Mouse (Mus musculus) embryo, embryonic 11 days (tissue): Measurements from ENCODE around the gene Sdc3.
A peak's percentile ranks its signal among the peaks of the same experiment; 100 is the strongest.

Source experiments
- DNase-seq: peaks from one replicate; pipeline ENCODE4 v3.0.0-alpha.2; 2015

The Sdc3 gene

DNA sequence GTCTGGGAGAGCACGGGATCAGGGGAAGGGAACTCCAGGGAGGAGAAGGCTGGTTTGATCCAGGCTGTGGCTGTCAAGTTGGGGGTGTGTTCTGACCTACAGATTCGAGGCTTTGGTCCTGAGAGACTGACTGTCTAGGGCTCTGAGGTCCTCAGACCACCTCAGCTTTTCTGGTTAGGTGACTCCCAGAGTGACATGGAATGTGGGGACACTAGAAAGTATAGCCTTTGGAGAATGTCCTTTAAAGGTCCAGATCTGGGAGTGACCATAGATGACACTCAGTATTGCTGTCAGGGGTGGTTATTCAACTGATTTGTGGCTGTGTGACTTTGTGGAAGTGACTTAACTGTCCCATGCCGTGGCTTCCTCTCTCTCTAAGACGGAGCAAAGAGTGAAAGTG lies 2.4 kb downstream of the Sdc3 start:
- no peak for DNase-seq

DNA sequence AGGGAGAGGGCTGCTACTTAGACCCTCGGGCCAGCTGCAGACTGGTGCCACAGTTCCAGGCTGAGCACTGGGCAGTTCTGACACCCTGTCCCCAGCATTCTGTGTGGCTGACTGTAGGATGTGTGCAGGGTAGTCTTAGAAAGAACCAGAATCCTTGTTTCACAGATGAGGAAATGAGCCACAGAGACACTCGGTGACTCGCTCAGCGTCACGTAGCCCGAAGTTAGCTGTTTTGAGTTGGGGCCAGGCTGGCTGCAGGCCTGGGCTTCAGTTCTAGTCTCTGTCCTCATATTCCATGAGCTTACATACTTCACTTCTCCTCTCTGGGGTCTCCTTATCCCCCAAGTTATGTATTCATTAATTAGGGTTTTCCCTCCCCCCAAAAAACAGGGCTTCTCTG lies 3.6 kb downstream of the Sdc3 start:
- DNase-seq = no peak

GRCm38 (mm10) chr4:130797201-130798051 lies 5.1 kb downstream of the Sdc3 start:
- DNase-seq = peak; percentile 62

DNA sequence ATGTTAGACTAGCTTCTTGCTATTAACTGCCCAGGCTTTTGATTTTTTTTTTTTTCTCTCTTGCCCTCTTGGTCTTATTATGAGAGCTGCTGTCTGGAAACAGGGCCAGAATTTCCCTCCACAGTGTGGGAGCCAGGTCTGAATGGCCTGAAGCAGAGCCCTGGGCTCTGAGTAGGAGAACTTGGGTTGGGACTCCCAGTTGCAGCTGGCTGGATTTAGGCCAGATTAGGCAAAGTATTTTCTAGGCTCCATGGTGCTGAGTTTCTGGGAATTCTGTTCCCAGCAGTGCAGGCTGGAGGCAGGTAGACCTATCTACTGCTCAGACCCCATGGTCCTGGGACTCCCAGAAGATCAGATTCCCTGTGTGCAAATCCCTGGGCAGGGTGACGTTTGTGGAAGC lies 6.1 kb downstream of the Sdc3 start:
- no peak for DNase-seq

DNA sequence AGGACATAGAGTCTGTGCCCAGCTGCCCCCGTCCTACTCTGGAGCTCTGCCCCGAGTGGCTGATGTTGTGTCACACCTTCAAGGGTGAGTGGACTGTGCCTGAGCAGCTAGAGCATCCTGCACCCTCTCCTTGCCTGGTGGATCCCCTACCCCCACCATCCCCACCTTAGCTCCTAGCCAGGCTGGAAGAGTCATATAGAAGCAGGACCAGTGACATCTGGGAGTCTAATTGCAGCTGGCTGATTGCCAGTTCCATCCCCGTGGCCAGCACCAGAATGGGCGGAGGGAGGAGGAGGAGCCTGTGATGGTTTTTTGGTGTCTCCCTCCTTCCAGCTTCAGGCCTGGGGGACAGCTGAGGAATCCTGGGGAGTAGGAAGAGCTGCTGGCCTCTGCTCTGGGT lies 6.8 kb downstream of the Sdc3 start:
- no peak for DNase-seq

DNA sequence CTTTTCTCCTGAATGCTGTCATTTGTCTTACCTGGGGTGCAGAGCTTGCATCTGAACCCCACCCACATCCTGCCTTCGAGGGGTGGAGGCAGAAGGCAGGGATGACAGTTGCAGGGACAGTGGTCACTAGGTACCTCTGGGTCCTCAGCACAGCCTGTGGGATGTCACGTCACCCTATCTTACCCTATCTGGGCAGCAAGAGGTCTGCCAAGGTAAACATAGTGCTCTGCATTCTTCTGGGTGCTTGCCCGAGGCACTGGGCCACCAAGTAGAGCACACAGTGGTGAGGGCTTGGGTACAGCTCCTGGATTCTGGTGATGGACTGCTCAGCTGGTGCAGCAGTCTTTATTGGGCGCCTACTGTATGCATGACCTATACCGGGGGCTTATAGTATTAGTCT lies 7.2 kb downstream of the Sdc3 start:
- no peak for DNase-seq

GRCm38 (mm10) chr4:130800147-130800546 lies 7.8 kb downstream of the Sdc3 start:
- DNase-seq = no peak

DNA sequence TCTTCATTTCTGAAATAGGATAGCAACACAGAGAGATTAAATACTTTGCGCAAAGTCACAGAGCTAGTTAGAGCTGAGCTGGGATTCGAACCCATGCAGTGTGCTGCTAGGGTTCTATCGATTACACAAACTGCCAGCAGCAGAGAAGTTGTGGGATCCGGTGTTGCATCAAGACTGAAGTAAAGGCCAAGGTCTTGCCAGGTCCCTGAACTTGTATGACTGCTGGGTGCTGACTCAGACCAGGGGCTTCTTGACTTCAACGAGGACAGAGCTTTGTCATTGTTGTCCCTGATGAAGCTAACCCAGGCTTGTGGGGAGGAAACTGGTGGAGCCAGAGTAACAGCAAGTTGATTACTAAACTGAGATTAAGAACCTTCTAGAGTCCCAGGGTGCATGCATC lies 8.9 kb downstream of the Sdc3 start:
- no peak for DNase-seq

- DNase-seq = peak; percentile 51
Measured at GRCm38 (mm10) chr4:130801624-130802329, 9.4 kb downstream of the Sdc3 start.

- no peak for DNase-seq
Measured at GRCm38 (mm10) chr4:130803591-130803990, 11.3 kb downstream of the Sdc3 start.

- no peak for DNase-seq
Measured at GRCm38 (mm10) chr4:130804292-130804691, 12.0 kb downstream of the Sdc3 start.

- DNase-seq = peak; percentile 57
Measured at GRCm38 (mm10) chr4:130804771-130805361, 12.5 kb downstream of the Sdc3 start.

DNA sequence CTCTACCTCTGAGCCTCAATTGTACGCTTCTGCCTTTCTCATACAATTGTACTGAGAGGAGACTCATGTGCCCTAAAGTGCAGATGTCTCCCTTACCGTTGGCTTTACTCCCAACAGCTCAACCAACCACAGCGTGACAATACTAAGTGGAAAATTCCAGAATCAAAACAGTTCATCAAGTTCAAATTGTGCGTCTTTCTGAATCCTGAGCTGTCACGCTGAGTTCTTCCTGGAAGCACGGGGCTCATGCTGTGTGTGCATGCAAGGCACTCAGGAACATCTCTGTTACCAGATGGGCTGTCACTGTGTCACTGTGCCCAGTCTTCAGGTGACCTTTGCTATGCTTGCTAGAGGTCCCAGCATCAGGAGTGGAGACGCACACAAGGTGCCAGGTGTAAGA lies 13.4 kb downstream of the Sdc3 start:
- DNase-seq = no peak

DNA sequence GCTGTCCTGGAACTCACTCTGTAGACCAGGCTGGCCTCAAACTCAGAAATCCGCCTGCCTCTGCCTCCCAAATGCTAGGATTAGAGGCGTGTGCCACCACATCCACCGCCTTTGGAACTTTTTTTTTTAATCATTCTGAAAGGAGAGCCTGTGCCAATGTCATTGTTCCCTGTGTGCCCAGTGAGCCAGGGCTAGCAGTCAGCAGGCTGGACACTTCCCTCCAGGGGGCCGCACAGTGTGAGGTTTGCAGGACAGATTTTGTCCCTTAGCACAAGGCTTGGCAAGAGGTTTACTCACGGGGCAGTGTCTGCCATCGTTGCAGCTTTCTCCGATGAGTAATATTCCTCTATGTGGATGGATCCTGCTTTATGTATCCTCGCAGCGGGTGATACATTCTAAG lies 14.4 kb downstream of the Sdc3 start:
- DNase-seq = no peak

- DNase-seq = no peak
Measured at GRCm38 (mm10) chr4:130809784-130810183, 17.4 kb downstream of the Sdc3 start.

GRCm38 (mm10) chr4:130810845-130811244 lies 18.5 kb downstream of the Sdc3 start:
- no peak for DNase-seq

- no peak for DNase-seq
Measured at GRCm38 (mm10) chr4:130811385-130811784, 19.0 kb downstream of the Sdc3 start.

DNA sequence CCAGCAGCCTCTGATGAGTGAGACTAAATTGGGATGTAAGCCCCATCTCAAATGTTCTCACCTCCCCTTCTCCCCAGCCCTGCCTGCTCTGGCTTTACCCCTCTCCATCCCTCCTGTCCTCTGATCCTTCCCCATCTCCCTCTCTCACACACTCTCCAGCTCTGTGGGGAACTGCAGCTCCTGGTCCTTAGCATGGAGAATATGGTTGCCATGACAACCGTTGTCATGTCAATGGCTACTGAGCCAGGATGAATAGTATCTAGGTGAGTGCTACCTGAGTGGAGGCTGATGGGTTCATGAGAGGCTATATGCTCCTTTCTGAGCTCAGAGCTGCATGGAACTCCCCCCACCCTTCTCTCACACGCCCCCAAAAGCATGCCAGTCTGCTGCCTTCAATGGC lies 21.6 kb downstream of the Sdc3 start:
- DNase-seq = peak; percentile 60

DNA sequence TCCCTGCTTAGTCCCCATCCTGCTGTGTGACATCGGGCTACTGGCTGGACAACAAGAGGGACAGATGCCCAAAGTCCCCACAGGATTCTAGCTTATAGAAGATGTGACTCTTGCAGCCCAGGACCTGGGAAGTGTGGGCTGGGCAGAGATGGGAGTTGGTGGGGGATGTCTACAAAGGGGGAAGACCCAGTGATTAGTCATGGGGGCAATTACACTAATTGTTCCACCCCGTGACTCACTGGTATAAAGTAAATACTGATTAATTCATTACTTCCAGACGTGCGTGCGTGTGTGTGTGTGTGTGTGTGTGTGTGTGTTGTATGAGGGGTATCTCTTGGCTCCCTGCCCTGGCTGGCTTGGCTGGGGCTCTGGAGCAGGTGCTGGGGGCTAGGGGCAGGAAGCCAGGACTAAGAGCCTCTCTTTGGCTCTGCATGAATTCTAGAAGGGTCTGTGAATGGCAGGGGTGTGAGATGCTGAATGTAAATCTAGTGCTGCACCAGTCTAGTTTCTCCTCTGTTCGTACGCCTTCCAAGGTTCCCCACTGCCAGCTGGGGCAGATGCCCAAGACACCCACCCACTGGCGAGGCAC lies 22.5 kb downstream of the Sdc3 start:
- no peak for DNase-seq

GRCm38 (mm10) chr4:130815860-130816259 lies 23.5 kb downstream of the Sdc3 start:
- DNase-seq = no peak

DNA sequence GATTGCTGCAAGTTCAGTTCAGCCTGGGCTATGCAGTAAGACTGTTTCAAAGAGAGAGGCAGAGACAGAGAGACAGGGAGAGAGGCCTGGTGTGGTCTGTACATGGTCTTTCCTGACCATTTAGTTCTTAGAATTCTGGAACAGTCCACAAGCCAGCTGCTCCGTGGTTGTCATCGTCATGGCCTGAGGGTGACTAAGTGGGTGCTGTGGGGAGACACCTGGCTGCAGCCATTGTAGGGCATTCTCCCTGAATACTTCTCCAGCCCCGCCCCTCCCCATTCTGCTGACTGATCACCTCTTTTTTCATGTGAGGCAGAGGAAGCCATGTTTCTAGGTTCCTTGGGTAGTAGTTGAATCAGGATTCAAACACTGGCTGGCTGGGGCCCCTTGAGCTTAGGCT lies 27.5 kb downstream of the Sdc3 start:
- DNase-seq = no peak

DNA sequence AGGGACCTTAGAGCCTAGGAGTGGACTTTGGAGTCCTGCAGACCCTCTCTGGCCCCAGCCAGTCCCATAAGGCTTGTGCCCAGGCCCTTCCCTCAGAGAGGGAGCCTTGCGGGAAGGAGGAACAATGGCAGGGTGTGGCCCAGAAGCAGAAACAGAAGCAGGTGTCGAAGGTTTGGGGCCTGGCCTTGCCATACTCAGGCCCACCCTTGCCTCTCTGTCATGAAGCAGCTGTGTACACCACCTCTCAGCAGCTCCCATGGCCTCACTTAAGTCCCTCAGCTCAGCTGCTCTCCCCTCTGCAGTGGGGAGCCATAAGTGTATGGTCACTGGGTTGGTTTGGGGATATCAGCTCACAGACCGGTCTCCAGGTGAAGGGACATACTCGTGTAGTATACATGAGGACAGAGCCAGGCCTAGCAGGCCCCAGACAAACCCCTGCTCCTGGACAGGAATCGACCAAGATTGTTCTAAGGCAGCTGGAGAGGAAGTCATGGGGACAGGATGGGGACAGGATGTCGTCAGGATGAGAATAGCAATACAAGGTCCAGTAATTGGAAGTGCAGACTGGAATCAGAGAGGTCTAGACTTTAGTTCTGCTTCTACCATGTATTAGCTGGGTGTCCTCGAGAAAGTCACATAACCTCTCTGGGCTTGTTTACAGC lies 28.4 kb downstream of the Sdc3 start:
- DNase-seq = no peak
